Mouse (Mus musculus): ENCODE results near the gene Pax8.

Pax8 gene

GRCm38 (mm10) chr2:24467156-24467555 lies 8.2 kb downstream of the Pax8 start:
- DNase-seq (ENCODE audit: low read depth, low spot score) = no peak

DNA sequence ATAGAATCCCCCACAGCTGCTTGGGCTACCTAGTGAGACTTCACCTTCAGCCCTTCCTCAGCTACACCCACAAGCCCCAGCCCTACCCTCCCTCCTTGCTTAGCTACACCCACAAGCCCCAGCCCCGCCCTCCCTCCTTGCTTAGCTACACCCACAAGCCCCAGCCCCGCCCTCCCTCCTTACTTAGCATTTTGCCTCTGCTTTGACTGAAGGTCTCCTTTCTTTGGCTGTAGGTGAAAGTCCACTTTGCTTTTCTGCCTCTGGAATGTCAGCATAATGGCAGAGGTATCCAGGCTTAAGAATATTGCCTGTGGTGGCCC lies 14.6 kb downstream of the Pax8 start:
- no peak for DNase-seq (ENCODE audit: low read depth, low spot score)

DNA sequence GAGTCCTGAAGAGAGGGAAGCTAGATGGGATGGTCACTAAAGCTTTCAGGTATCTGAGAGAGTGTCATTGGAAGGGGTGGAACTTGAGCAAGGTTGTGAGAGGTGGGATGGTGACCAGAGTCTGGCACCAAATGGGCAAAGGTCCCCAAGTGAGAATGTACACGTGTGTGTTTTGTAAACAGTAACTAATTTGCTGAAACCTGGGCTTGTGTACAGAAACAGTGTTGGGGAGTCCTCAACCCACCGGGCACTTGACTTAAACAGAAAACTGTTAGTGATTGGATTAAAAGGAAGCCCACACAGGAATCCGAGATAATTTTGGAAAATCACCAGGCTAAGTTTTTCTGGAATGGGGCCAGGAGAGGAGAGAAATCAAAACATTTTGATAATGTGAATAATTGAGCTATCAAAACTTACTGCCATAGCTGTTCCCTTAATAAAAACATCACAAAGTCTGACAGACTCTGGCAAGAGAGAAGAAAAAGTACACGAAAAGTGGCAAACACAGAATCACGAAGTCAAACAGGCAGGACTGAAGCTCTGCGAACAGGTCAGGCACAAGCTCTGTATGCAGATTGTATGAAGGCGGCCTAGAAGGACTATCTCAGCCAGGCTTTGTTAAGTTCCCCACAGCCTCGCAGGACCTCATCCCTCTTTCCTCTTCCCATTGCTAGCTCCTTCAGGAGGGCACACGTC lies 15.1 kb downstream of the Pax8 start:
- DNase-seq (ENCODE audit: low read depth, low spot score) = no peak

DNA sequence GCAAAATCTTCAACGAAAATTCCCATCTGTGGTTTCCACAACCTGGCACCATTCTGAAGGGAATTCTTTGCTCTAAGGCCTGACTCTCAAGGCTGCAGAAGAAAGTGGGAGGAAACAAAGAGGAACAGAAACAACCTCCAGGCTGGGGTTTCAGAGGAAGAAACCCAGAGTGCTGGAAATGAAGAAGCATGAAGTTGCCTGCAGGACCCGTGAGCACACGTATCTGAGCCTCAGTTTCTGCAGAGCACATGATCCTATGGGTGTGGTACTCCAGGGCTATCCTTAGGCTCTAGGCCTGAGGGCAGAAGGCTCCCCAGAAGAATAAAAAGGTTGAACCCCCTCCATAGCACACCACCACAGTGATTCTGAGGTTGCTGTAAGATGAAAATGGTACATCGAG lies 18.6 kb downstream of the Pax8 start:
- DNase-seq (ENCODE audit: low read depth, low spot score) = no peak

DNA sequence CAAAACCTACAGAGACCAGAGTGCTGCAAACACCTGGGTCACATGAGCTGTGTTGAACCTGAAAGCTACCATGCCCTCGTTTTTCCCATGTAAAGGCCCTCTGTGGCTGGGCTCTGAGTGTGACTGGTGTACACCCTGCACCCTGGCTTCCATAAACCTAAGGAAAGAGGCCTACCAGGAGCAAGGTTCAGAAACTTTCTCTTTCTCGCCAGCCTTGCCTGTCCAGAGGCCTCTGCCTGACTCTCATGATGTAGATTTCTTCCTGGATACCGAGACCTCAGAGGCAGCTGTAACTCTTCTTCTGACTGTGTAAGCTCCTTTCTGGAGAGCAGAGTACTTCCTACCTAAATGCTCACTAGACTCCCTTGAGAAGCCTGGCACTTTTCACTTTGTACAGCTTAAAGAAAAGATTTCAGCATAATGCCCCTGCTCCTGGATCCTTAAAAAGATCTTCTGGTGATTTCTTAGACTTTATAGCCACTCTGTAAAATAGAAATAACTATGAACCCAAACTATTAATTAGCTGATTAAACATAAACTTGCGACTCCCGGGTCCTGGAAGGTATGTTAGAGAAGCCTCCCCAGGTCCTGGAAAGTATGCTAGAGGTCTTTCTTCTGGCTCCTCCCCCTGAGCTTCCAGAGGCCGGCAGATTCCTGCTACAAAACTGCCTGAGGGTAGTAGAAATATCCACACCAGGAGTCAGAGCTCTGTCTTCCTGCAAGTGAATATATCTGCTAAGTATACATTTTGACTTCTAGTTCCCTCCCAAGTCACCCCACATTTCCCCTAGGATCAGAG lies 20.1 kb downstream of the Pax8 start:
- no peak for DNase-seq (ENCODE audit: low read depth, low spot score)

DNA sequence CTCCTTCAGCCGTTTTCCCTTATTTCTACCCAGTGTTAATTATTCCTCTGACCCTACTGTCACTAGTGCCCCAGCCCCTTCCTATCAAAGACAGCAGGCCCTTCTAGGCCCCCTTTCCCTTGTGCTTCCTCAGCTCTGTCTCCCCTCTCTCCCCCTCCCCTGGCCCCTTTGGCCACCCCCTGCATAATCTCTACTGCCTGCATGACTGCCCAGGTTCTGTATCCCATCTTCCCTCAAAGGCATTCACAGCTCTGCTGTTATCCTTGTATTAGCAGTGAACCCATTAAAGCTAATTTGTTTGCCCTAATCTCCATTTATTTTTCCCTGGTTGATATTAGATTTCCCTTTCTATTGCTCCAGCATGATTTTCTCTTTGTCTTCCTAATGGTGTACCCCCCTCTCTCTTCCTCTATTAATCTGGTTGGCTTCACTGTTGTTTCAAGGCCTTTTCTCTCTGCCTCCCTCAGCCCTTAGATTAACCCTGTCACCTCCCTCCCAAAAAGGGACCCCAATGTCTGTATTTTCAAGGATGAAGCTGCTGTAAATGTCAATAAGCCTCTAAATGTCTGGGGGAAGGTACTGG lies 20.9 kb downstream of the Pax8 start:
- no peak for DNase-seq (ENCODE audit: low read depth, low spot score)

- DNase-seq (ENCODE audit: low read depth, low spot score) = no peak
Observed at GRCm38 (mm10) chr2:24453206-24453605, 22.2 kb downstream of the Pax8 start.

GRCm38 (mm10) chr2:24449111-24449510 lies 26.3 kb downstream of the Pax8 start:
- DNase-seq (ENCODE audit: low read depth, low spot score) = no peak

- DNase-seq (ENCODE audit: low read depth, low spot score) = no peak
Observed at GRCm38 (mm10) chr2:24443256-24443790, 32.1 kb downstream of the Pax8 start.

GRCm38 (mm10) chr2:24442303-24442925 lies 33.0 kb downstream of the Pax8 start:
- no peak for DNase-seq (ENCODE audit: low read depth, low spot score)

- no peak for DNase-seq (ENCODE audit: low read depth, low spot score)
Observed at GRCm38 (mm10) chr2:24441899-24442298, 33.5 kb downstream of the Pax8 start.

DNA sequence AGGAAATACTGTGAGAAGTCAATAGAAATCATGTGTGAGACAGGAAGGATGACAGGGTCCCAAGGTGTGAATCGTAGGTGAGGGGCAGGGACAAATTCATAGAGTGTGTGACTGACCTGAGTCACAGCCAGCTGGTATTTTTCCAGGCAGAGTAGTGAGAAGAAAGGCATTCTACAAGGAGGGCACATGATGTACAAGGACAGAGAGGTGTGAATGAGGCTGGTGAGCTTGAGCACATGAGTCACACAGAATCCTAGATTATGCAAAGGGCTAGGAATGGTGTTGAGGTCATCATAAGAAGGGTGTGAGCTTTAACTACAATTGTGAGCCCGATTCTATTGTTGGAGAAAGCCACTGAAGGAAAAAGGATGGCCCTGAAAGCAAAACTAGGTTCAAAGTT lies 35.3 kb downstream of the Pax8 start:
- DNase-seq (ENCODE audit: low read depth, low spot score) = no peak

DNA sequence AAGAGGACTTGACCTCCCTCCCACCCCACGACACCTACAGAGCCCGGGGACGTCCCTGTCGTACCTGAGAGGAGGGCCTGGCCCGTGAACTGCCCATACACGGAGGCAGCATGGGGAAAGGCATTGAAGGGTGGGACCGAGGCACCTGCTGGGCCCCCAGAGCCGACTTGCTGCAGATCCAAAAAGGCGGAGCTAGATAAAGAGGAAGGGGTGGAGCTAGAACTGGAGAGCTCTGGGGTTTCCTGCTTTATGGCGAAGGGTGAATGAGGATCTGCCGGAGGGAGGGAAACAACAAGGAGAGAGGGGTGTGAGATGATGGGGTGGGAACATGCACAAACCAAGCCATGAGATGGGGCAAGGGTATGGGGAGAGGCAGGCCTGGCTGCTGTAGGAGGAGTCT lies 39.7 kb downstream of the Pax8 start:
- DNase-seq (ENCODE audit: low read depth, low spot score) = no peak

DNA sequence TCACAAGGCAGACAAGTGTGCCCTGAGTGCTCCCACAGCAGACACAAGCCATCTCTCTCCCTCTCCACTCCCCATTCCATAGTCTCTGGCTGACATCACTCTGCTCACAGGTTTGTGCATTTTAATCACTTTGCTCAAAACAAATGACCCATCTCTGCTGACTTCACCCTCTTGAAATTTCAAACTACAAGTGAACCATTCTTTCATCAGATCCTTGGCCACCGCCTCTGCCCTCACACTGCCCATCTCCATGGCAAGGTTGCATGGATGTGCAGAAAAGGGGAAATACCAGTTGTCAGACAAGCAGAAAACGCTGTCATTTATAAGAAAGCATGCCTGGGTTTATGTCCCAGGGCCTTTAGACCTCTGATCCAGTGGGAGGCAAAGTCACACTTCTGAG lies 40.7 kb downstream of the Pax8 start:
- DNase-seq (ENCODE audit: low read depth, low spot score) = no peak

GRCm38 (mm10) chr2:24429806-24430205 lies 45.6 kb downstream of the Pax8 start:
- no peak for DNase-seq (ENCODE audit: low read depth, low spot score)

DNA sequence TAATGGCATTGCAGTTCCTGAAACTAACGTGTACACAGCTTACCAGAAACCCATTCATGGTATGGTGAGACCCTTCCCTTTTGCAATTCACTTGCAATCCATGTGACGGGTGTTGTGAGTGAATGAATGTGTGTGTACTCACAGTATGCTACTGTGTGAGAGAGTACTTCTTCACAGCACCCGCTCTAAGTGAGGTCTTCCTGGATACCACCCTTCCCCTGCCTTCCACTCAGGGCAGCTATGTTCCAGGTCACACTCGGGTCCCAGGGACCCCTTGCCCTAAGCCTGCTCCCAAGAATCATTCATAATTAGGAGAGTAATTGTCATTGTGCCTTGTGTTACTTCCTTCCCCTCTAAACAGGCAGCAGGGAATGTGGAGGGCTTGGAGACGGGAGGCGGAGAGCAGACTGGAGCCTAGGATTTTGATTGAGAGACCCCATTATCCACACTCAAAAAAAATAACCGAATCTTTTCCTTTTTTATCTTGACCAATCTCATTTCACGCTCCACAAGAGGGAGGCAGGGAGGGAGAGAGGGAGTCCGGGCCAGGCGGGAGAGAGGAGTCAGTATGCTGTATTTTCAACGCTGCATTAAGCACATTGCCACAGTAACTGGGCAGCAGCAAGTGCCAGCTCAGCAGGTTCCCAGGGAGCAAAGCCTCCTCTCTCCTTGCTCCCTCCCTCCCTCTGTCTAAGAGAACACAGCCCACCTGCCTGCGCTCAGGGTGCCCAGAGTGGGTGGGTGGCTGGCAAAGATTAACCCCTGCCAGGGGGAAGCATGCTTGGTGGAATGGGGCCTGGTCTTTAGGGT lies 47.3 kb downstream of the Pax8 start:
- DNase-seq (ENCODE audit: low read depth, low spot score) = no peak

GRCm38 (mm10) chr2:24425630-24426029 lies 49.8 kb downstream of the Pax8 start:
- DNase-seq (ENCODE audit: low read depth, low spot score) = no peak

- no peak for DNase-seq (ENCODE audit: low read depth, low spot score)
Observed at GRCm38 (mm10) chr2:24422815-24423214, 52.6 kb downstream of the Pax8 start.

GRCm38 (mm10) chr2:24421211-24421863 lies 54.1 kb downstream of the Pax8 start:
- DNase-seq (ENCODE audit: low read depth, low spot score) = no peak

- no peak for DNase-seq (ENCODE audit: low read depth, low spot score)
Observed at GRCm38 (mm10) chr2:24417564-24417963, 57.8 kb downstream of the Pax8 start.

DNA sequence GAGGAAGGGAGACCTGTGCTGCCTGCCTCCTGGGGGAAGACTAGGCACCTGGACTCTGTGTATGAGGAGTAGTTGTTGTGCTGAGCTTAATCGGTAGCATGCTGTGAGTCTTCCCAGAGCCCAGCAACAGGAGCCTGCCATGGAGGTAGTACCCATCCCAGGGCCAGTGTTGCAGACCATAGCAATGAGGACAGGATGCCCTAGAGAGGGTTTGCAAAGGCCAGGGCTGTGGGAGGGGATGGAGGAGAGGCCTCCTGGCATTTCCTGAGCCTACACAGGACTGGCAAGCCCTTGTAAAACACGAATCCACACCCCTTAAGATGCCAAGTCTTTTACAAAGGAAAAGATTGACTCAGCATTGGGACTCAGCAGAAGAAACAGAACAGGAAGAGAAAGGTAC lies 58.3 kb downstream of the Pax8 start:
- DNase-seq (ENCODE audit: low read depth, low spot score) = no peak

Data from retina, postnatal 7 days (tissue).